Mouse (Mus musculus) thymus, adult 2 months (tissue): ENCODE results near the gene Cd200r1. TPM values are rescaled to one million over a fixed set of nuclear protein-coding genes. Genes with fewer than 3 reads are reported as not detected.
"Not testable (repeated sequence)": the region's sequence is repeated elsewhere in the genome, so short reads cannot be mapped to it uniquely, and the experiment has no call there.

Experiments used
- DNase-seq: peaks from one replicate; pipeline ENCODE4 v3.0.0; 2021
- H3K27ac ChIP-seq: fragments of 200-500 bp; 2 replicates; pipeline ENCODE4 v1.5.1; 2012; ENCODE audit warnings: low read length, control low read depth; ENCODE audit not compliant: control insufficient read depth, insufficient read depth
- H3K27me3 ChIP-seq: fragments of 200-500 bp; 2 replicates; pipeline ENCODE4 v1.6.1; 2012; ENCODE audit warnings: mild to moderate bottlenecking, low read length, moderate library complexity, mixed read lengths; ENCODE audit not compliant: control insufficient read depth, insufficient read depth
- H3K36me3 ChIP-seq: fragments of 200-500 bp; 2 replicates; pipeline ENCODE4 v1.6.1; 2012; ENCODE audit warnings: mild to moderate bottlenecking, low read length, moderate library complexity; ENCODE audit not compliant: control insufficient read depth, insufficient read depth
- H3K4me1 ChIP-seq: fragments of 200-500 bp; replicated peaks from 2 replicates; pipeline ENCODE4 v1.6.1; 2012; ENCODE audit warnings: low read length; ENCODE audit not compliant: control insufficient read depth, insufficient read depth
- H3K4me3 ChIP-seq: fragments of 200-500 bp; 2 replicates; pipeline ENCODE4 v1.5.1; 2012; ENCODE audit warnings: mild to moderate bottlenecking, low read length, control low read depth, moderate library complexity; ENCODE audit not compliant: control insufficient read depth, insufficient read depth
- CTCF ChIP-seq: fragments of 200-500 bp; IDR thresholded peaks from 2 replicates; pipeline ENCODE4 v1.5.1; 2012; ENCODE audit warnings: mild to moderate bottlenecking, control low read depth, low read length, moderate library complexity, borderline replicate concordance; ENCODE audit not compliant: control insufficient read depth, poor library complexity, insufficient read depth; ENCODE audit errors: extremely low read depth
- POLR2A ChIP-seq: fragments of 200-500 bp; IDR thresholded peaks from 2 replicates; pipeline ENCODE4 v1.6.1; 2012; ENCODE audit warnings: mild to moderate bottlenecking, low read length, control low read depth, moderate library complexity; ENCODE audit not compliant: control insufficient read depth, poor library complexity, insufficient read depth; ENCODE audit errors: extremely low read depth
- WGBS: fragments of 180-500 bp; shearing (Covaris S2); methylation state at CpG from one replicate; pipeline ENCODE4 v1.1.7; 2018; 5-methylcytosine and 5-hydroxymethylcytosine counted together
- polyA plus RNA-seq: library from polyadenylated mRNA; depleted of rRNA; stranded (reverse); fragments of >200 nt; gene quantifications from 2 replicates; pipeline ENCODE4 v1.2.3, GENCODE M21; 2012; rRNA removed

Gene Cd200r1
- polyA plus RNA-seq, 1 experiment, result 3.7 TPM

- H3K36me3 ChIP-seq, result no peaks in the 10 kb centered on the region
- no peaks in the 10 kb centered on the region for H3K27me3 ChIP-seq
- no peak overlapping the region for H3K27ac ChIP-seq
- no peak for DNase-seq
- H3K4me1 ChIP-seq, result no peaks in the 10 kb centered on the region
- TF ChIP-seq CTCF (no peak), POLR2A (no peak)
- no peak overlapping the region for H3K4me3 ChIP-seq
- 64% methylated on average over 6 of the region's 6 CpGs for whole genome bisulfite sequencing
Measured at GRCm38 (mm10) chr16:44812468-44813065, 47.0 kb downstream of the Cd200r1 start.

- no peak overlapping the region for H3K27ac ChIP-seq
- H3K4me1 ChIP-seq, result no peaks in the 10 kb centered on the region
- 86% methylated on average over 1 of the region's 1 CpGs for WGBS
- TF ChIP-seq CTCF, result no peak
- no peak for TF ChIP-seq POLR2A
- DNase-seq, result no peak
- no peaks in the 10 kb centered on the region for H3K36me3 ChIP-seq
- no peak overlapping the region for H3K4me3 ChIP-seq
- H3K27me3 ChIP-seq, result no peaks in the 10 kb centered on the region
Measured at GRCm38 (mm10) chr16:44818010-44818409, 52.5 kb downstream of the Cd200r1 start.

GRCm38 (mm10) chr16:44820545-44820944 lies 55.0 kb downstream of the Cd200r1 start:
- Histone ChIP-seq H3K27ac (no peak overlapping the region), H3K4me1 (no peaks in the 10 kb centered on the region), H3K27me3 (no peaks in the 10 kb centered on the region), H3K4me3 (no peak overlapping the region), H3K36me3 (no peaks in the 10 kb centered on the region)
- TF ChIP-seq CTCF, result no peak
- 68% methylated on average over 4 of the region's 4 CpGs for WGBS
- no peak for DNase-seq

- H3K27me3 ChIP-seq, result no peaks in the 10 kb centered on the region
- no peak overlapping the region for H3K27ac ChIP-seq
- H3K36me3 ChIP-seq, result no peaks in the 10 kb centered on the region
- no peak for DNase-seq
- TF ChIP-seq CTCF, result no peak
- TF ChIP-seq POLR2A, result no peak
- no peaks in the 10 kb centered on the region for H3K4me1 ChIP-seq
- no peak overlapping the region for H3K4me3 ChIP-seq
- 80% methylated on average over 3 of the region's 3 CpGs for WGBS
Measured at GRCm38 (mm10) chr16:44832286-44832685, 66.8 kb downstream of the Cd200r1 start.

- H3K4me1 ChIP-seq, H3K36me3 ChIP-seq, DNase-seq, H3K4me3 ChIP-seq, H3K27me3 ChIP-seq, H3K27ac ChIP-seq: not testable (repeated sequence)
- WGBS, result 83% methylated on average over 2 of the region's 2 CpGs
Measured at GRCm38 (mm10) chr16:44833189-44833588, 67.7 kb downstream of the Cd200r1 start.

Other genes starting within 250 kb of the Cd200r1 start
- 13.1 and 14.6 TPM in 2 replicates for gene Boc, start 206.8 kb upstream of the Cd200r1 start, polyA plus RNA-seq
- 6.8 and 7.9 TPM in 2 replicates for gene Nepro, start 41.4 kb upstream of the Cd200r1 start, polyA plus RNA-seq
- gene Gtpbp8, start 19.4 kb upstream of the Cd200r1 start, polyA plus RNA-seq, result 5.1 and 5.4 TPM in 2 replicates
- gene Cd200r4, start 46.0 kb downstream of the Cd200r1 start, polyA plus RNA-seq, result 0.87 and 0.98 TPM in 2 replicates
- gene Cd200r2, start 101.4 kb downstream of the Cd200r1 start, polyA plus RNA-seq, result not detected in 2 replicates
- 0.38 TPM in 1 of 2 replicates, not detected in the other for gene Cd200r3, start 177.9 kb downstream of the Cd200r1 start, polyA plus RNA-seq